Mouse (Mus musculus) ES-Bruce4 (cell line): ENCODE results near the gene Rest. TPM values are rescaled to one million over a fixed set of nuclear protein-coding genes. Genes with fewer than 3 reads are reported as not detected.

Experiments
- H3K27ac ChIP-seq: 2 replicates; pipeline ENCODE4 v1.5.1; 2012; ENCODE audit warnings: low read length, inconsistent platforms; ENCODE audit not compliant: insufficient read depth
- H3K27me3 ChIP-seq: 2 replicates; pipeline ENCODE4 v1.6.1; 2012; ENCODE audit warnings: mild to moderate bottlenecking, low read length, inconsistent platforms; ENCODE audit not compliant: control insufficient read depth, poor library complexity, insufficient read depth, severe bottlenecking
- H3K36me3 ChIP-seq: 2 replicates; pipeline ENCODE4 v1.6.1; 2012; ENCODE audit warnings: inconsistent platforms, mild to moderate bottlenecking, low read length, moderate library complexity; ENCODE audit not compliant: control insufficient read depth, poor library complexity, insufficient read depth, severe bottlenecking
- H3K4me1 ChIP-seq: one replicate; pipeline ENCODE4 v1.8.1; 2011; ENCODE audit warnings: low read length; ENCODE audit not compliant: control insufficient read depth, insufficient read depth
- H3K4me3 ChIP-seq: 2 replicates; pipeline ENCODE4 v1.5.1; 2011; ENCODE audit warnings: low read depth, mild to moderate bottlenecking, low read length
- H3K9ac ChIP-seq: 2 replicates; pipeline ENCODE4 v1.6.1; 2012; ENCODE audit warnings: low read depth, mild to moderate bottlenecking, inconsistent platforms; ENCODE audit not compliant: poor library complexity, severe bottlenecking
- H3K9me3 ChIP-seq: replicated peaks from 2 replicates; pipeline ENCODE4 v1.6.1; 2012; ENCODE audit warnings: mild to moderate bottlenecking, low read length, inconsistent platforms; ENCODE audit not compliant: control insufficient read depth, poor library complexity, insufficient read depth, severe bottlenecking
- CTCF ChIP-seq: IDR thresholded peaks from one replicate; pipeline ENCODE4 v1.8.1; 2011; ENCODE audit warnings: low read depth, low read length
- EP300 ChIP-seq: IDR thresholded peaks from 2 replicates; pipeline ENCODE4 v1.6.1; 2011; ENCODE audit warnings: low read depth, low read length; ENCODE audit not compliant: insufficient read depth
- POLR2A ChIP-seq: IDR thresholded peaks from one replicate; pipeline ENCODE4 v1.8.1; 2011; ENCODE audit warnings: low read length; ENCODE audit not compliant: insufficient read depth
- polyA plus RNA-seq: library from polyadenylated mRNA; stranded (reverse); fragments of >200 nt; gene quantifications from 2 replicates; pipeline ENCODE4 v1.2.4, GENCODE M21; 2011; ENCODE audit warnings: low read depth; ENCODE audit not compliant: missing spikeins, insufficient read depth, insufficient read length

Gene Rest
- polyA plus RNA-seq, 1 experiment = 115 TPM

- no peak for TF ChIP-seq EP300
- TF ChIP-seq POLR2A = no peak
- TF ChIP-seq CTCF = no peak
- Histone ChIP-seq H3K4me1 (peaks cover 15% of the 10 kb centered on the region), H3K9ac (peak overlapping the region; percentile 44), H3K27ac (peak overlapping the region; percentile 90), H3K36me3 (no peaks in the 10 kb centered on the region), H3K4me3 (peak overlapping the region; percentile 75), H3K27me3 (no peaks in the 10 kb centered on the region), H3K9me3 (no peaks in the 10 kb centered on the region)
Measured at GRCm38 (mm10) chr5:77260141-77260540, 5.2 kb upstream of the Rest start.

- no peaks in the 10 kb centered on the region for H3K9me3 ChIP-seq
- peak overlapping the region; percentile 75 for H3K4me3 ChIP-seq
- peak overlapping the region; percentile 90 for H3K27ac ChIP-seq
- H3K9ac ChIP-seq = peak overlapping the region; percentile 44
- H3K27me3 ChIP-seq = no peaks in the 10 kb centered on the region
- peaks cover 11% of the 10 kb centered on the region for H3K4me1 ChIP-seq
- no peak for TF ChIP-seq CTCF
- TF ChIP-seq EP300 = no peak
- TF ChIP-seq POLR2A = no peak
- H3K36me3 ChIP-seq = no peaks in the 10 kb centered on the region
Measured at GRCm38 (mm10) chr5:77261137-77261536, 4.2 kb upstream of the Rest start.

- Histone ChIP-seq H3K9ac (peak overlapping the region; percentile 85), H3K27me3 (no peaks in the 10 kb centered on the region), H3K36me3 (no peaks in the 10 kb centered on the region), H3K4me1 (peaks cover 8% of the 10 kb centered on the region), H3K9me3 (no peaks in the 10 kb centered on the region), H3K27ac (peak overlapping the region; percentile 87), H3K4me3 (no peak overlapping the region)
- TF ChIP-seq EP300 = peak; percentile 47; the same call in 1 of the 2 replicates
- TF ChIP-seq CTCF = no peak
- TF ChIP-seq POLR2A = no peak
Measured at GRCm38 (mm10) chr5:77262105-77262504, 3.2 kb upstream of the Rest start.

GRCm38 (mm10) chr5:77265671-77266065, 377 bp downstream of the Rest start:
- Histone ChIP-seq H3K9me3 (no peaks in the 10 kb centered on the region), H3K36me3 (peaks cover 24% of the 10 kb centered on the region), H3K27me3 (no peaks in the 10 kb centered on the region), H3K4me3 (peak overlapping the region; percentile 97), H3K27ac (peak overlapping the region; percentile 68), H3K4me1 (no peaks in the 10 kb centered on the region), H3K9ac (peak overlapping the region; percentile 99)
- TF ChIP-seq POLR2A (no peak), EP300 (no peak), CTCF (no peak)

GRCm38 (mm10) chr5:77266066-77266885, 985 bp downstream of the Rest start:
- H3K4me3 ChIP-seq = peak overlapping the region; percentile 97
- H3K27ac ChIP-seq = peak overlapping the region; percentile 88
- H3K4me1 ChIP-seq = no peaks in the 10 kb centered on the region
- peaks cover 30% of the 10 kb centered on the region for H3K36me3 ChIP-seq
- TF ChIP-seq EP300 = 0 out of 2 replicates have a peak, but pooled peaks have one; percentile 15
- no peak for TF ChIP-seq CTCF
- H3K9ac ChIP-seq = peak overlapping the region; percentile 99
- H3K27me3 ChIP-seq = no peaks in the 10 kb centered on the region
- H3K9me3 ChIP-seq = no peaks in the 10 kb centered on the region

- Histone ChIP-seq H3K36me3 (peaks cover 37% of the 10 kb centered on the region), H3K9me3 (no peaks in the 10 kb centered on the region), H3K9ac (peak overlapping the region; percentile 99), H3K4me1 (no peaks in the 10 kb centered on the region), H3K4me3 (peak overlapping the region; percentile 97), H3K27me3 (no peaks in the 10 kb centered on the region), H3K27ac (peak overlapping the region; percentile 88)
- TF ChIP-seq POLR2A (no peak), CTCF (no peak), EP300 (no peak)
Measured at GRCm38 (mm10) chr5:77266886-77267401, 1.7 kb downstream of the Rest start.
